Comparison of ENCODE assay signal across 8 mouse cellular contexts in the genomic region with DNA sequence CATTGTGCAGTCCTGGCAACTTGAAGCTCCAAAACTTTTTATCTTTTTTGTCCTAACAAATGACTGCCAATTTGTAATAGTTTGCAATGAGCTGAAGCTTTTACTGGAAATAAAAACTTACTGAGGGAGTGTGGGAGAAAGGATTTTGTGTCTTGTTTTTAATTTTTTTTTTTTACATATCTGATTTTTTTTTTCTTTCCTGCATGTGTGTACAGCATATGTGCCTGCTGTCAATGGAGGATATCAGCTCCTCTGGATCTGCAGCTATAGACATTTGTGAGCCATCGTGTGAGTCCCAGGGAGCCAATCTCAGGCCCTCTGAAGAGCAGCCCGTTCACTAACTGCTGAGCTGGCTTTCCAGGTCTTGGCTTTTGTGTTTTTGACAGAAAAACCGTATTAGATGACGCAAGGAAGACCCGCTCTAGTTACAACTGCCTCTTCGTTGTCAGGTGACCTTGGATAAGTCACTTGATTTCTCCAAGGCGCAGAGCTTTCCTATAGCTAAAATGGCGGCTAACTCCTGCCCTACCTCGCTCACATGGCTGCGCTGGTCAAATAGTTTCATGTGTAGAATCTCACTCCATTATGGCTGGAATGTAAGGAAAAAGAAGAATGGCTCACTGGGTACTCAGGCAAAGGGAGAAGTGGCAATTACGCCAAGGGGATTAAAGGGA. TPM values are rescaled to one million over a fixed set of nuclear protein-coding genes. Genes with fewer than 3 reads are reported as not detected.
A peak's percentile ranks its signal among the peaks of the same experiment; 100 is the strongest.
DNase-seq lines count a peak whose midpoint lies in the region; ATAC-seq lines count a peak whose summit lies in the region.

No protein-coding gene starts in this region.

- peak overlapping the region; percentile 68 for H3K9ac ChIP-seq in liver, embryonic 11.5 days (ENCODE audit: low read depth, low read length)

- peak overlapping the region; percentile 74; the same call in 1 of the 2 replicates for H3K27ac ChIP-seq in liver, embryonic 11.5 days (ENCODE audit: low read depth, low read length)

- peak; percentile 35 for DNase-seq in cerebellum, adult 8-10 months
- peak; percentile 6 for DNase-seq in thymus, postnatal 25 days
- no peak for DNase-seq in thymus, postnatal 4 days
- no peak for DNase-seq in liver, embryonic 11.5 days (ENCODE audit: low spot score)
- no peak for DNase-seq in frontal cortex, adult 2 months (ENCODE audit: extremely low spot score in 1 of 2, low spot score in 1 of 2)
- DNase-seq in thymus, postnatal 14 days: no peak

- H3K4me1 ChIP-seq in liver, embryonic 11.5 days (replicated peaks; ENCODE audit: control insufficient read depth, insufficient read depth, low read length): peaks cover 31% of the 10 kb centered on the region

- peaks cover 2% of the 10 kb centered on the region; the same call in 1 of the 2 replicates for H3K27me3 ChIP-seq in liver, embryonic 11.5 days (replicated peaks; ENCODE audit: control insufficient read depth, insufficient read depth, low read length)

- H3K9me3 ChIP-seq in liver, embryonic 11.5 days (ENCODE audit: control insufficient read depth, low read length): no peaks in the 10 kb centered on the region

- peak overlapping the region; percentile 75 for H3K4me3 ChIP-seq in liver, embryonic 11.5 days (ENCODE audit: low read depth, low read length)

- H3K36me3 ChIP-seq in liver, embryonic 11.5 days (ENCODE audit: control insufficient read depth, insufficient read depth, low read length): no peaks in the 10 kb centered on the region

- no peak for ATAC-seq in cerebellum, adult (ENCODE audit: insufficient number of reproducible peaks, low FRiP score, low TSS enrichment)
- ATAC-seq in liver, embryonic 11.5 days (replicated peaks; ENCODE audit: low FRiP score): no peak
- ATAC-seq in granulocyte monocyte progenitor cell, adult 5-6 weeks (replicated peaks; ENCODE audit: poor library complexity, severe bottlenecking): no peak

- 78% methylated on average over 11 of the region's 11 CpGs for WGBS in liver, embryonic 11.5 days

- peak overlapping the region; percentile 61 for H3K4me2 ChIP-seq in liver, embryonic 11.5 days

RNA-seq across cellular contexts. Expression of a gene that starts 1.6 kb away (rescaled TPM):
- 4.6 and 6.1 TPM in 2 replicates for polyA plus RNA-seq in liver, embryonic 11.5 days (2014; fragmentation: Nextera tagmentation; extraction: Ambion mirVana)
- 25.6 and 25.8 TPM in 2 replicates for polyA plus RNA-seq in frontal cortex, adult 2 months (2012; rRNA removed)
- 9.7 and 13.5 TPM in 2 replicates for total RNA-seq in granulocyte monocyte progenitor cell, adult 5-6 weeks (2014; fragmentation: Nextera tagmentation)
- total RNA-seq in granulocyte monocyte progenitor cell, adult 5-6 weeks (2017): 28.7 and 31.0 TPM in 2 replicates

RNA-seq across cellular contexts. Expression of a gene that starts 12.9 kb away (rescaled TPM):
- polyA plus RNA-seq in liver, embryonic 11.5 days (2014; fragmentation: Nextera tagmentation; extraction: Ambion mirVana): 24.5 and 30.7 TPM in 2 replicates
- polyA plus RNA-seq in frontal cortex, adult 2 months (2012; rRNA removed): 38.1 and 44.9 TPM in 2 replicates
- total RNA-seq in granulocyte monocyte progenitor cell, adult 5-6 weeks (2014; fragmentation: Nextera tagmentation): 4.8 and 9.6 TPM in 2 replicates
- total RNA-seq in granulocyte monocyte progenitor cell, adult 5-6 weeks (2017): 5.8 and 10.7 TPM in 2 replicates

RNA-seq across cellular contexts. Expression of a gene that starts 12.9 kb away (rescaled TPM):
- polyA plus RNA-seq in liver, embryonic 11.5 days (2014; fragmentation: Nextera tagmentation; extraction: Ambion mirVana): 1.1 and 1.3 TPM in 2 replicates
- polyA plus RNA-seq in frontal cortex, adult 2 months (2012; rRNA removed): 12.3 and 13.3 TPM in 2 replicates
- 0.41 TPM in 1 of 2 replicates, not detected in the other for total RNA-seq in granulocyte monocyte progenitor cell, adult 5-6 weeks (2014; fragmentation: Nextera tagmentation)
- total RNA-seq in granulocyte monocyte progenitor cell, adult 5-6 weeks (2017): 3.2 TPM in 1 of 2 replicates, not detected in the other

RNA-seq across cellular contexts. Expression of a gene that starts 17.8 kb away (rescaled TPM):
- 11.9 and 13.8 TPM in 2 replicates for polyA plus RNA-seq in liver, embryonic 11.5 days (2014; fragmentation: Nextera tagmentation; extraction: Ambion mirVana)
- 11.5 and 14.1 TPM in 2 replicates for polyA plus RNA-seq in frontal cortex, adult 2 months (2012; rRNA removed)
- total RNA-seq in granulocyte monocyte progenitor cell, adult 5-6 weeks (2014; fragmentation: Nextera tagmentation): 2.6 and 6.4 TPM in 2 replicates
- 1.3 and 3.4 TPM in 2 replicates for total RNA-seq in granulocyte monocyte progenitor cell, adult 5-6 weeks (2017)

RNA-seq across cellular contexts. Expression of a gene that starts 56.5 kb away (rescaled TPM):
- polyA plus RNA-seq in liver, embryonic 11.5 days (2014; fragmentation: Nextera tagmentation; extraction: Ambion mirVana): 6.3 and 6.9 TPM in 2 replicates
- 76.2 and 85.2 TPM in 2 replicates for polyA plus RNA-seq in frontal cortex, adult 2 months (2012; rRNA removed)
- 58.4 and 94.0 TPM in 2 replicates for total RNA-seq in granulocyte monocyte progenitor cell, adult 5-6 weeks (2014; fragmentation: Nextera tagmentation)
- total RNA-seq in granulocyte monocyte progenitor cell, adult 5-6 weeks (2017): 21.3 and 31.0 TPM in 2 replicates

Comparison
In these comparisons a context has a peak if more than half of its experiments do, and no peak if none do; other contexts are left out.
1. DNase-seq: peak in cerebellum, adult 8-10 months (single experiment) and thymus, postnatal 25 days (single experiment); none in thymus, postnatal 4 days (single experiment), liver, embryonic 11.5 days (single experiment), frontal cortex, adult 2 months (0 of 2) and thymus, postnatal 14 days (single experiment).